Mouse (Mus musculus) frontal cortex, postnatal 36 days (tissue): Measurements from ENCODE around the gene Ldb1.

Experiments
- DNase-seq, 2 experiments: peaks; one replicate each; pipeline ENCODE4 v3.0.0; 2022; ENCODE audit warnings: low spot score in 2 of 2

Gene Ldb1

DNA sequence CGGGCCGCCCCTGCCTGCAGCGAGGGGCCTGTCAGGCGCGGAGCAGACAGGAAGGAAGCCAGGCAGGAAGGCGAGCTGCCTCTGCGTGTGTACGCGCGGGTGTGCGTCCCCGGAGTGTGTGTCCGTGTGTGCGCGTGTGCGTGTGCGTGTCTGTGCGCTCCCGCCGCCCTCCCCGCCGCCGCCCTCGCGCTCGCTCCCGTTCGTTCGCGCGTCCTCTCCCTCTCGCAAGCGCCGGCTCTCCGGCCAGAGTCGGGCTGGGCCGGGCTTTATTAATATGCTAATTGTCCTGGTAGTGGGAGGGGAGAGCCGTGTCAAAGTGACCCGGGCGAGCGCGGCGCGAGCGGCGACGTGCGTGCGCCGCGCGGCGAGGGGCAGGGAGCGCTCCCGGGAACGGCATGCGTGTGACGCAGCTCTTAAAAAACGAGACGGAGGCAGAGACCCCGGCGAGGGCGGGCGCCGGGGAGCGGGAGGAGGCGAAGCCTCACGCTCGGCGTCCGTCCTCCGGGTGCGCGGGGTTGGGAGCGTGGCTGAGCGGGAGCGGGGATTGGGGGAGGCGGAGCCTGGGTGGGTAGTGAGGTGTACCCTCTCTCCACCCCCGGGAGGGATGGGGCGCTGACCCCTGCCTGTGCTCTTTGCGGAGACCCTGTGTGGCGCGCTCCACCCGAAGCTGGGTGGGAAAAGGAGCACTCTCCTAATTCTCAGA lies at the start of gene Ldb1:
Ldb1 (minus strand) TSS at position 222 of the 703 bp plus-strand sequence.
- peak; percentile 81 to 84 for DNase-seq

DNA sequence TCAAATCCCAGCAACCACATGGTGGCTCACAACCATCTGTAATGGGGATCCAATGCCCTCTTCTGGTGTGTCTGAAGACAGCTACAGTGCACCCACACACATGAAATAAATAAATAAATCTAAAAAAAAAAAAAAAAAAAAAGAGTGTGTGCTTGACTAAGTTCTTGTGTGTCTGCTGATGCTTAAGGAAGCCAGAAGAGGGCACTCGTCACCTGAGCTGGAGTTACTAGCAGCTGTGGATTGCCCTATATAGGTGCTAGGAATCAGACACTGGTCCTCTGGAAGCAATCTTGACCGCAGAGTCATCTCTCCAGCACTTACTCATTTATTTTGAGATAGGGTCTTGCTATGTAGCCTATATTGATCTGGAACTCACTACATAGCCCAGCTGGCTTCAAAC lies 49.1 kb upstream of the Ldb1 start:
- no peak for DNase-seq

DNA sequence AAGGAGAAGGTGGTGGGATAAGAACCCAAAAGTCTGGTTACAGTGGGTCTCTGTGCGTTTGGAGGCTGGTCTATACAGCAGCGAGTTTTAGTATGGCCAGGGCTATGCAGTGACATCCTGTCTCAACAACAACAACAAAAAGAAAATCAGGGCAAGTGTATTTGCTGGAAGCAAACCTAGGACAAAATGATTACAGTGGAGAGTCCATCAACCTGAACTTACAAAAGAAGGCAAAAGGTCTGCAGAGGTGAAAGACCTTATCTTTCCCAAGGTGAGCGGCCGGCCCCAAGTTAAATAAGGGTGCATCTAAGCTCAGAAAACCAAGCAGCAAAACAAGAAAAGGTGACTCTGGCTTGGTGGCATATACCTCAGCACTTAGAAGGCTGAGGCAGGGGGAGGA lies 46.6 kb upstream of the Ldb1 start:
- DNase-seq, result no peak

DNA sequence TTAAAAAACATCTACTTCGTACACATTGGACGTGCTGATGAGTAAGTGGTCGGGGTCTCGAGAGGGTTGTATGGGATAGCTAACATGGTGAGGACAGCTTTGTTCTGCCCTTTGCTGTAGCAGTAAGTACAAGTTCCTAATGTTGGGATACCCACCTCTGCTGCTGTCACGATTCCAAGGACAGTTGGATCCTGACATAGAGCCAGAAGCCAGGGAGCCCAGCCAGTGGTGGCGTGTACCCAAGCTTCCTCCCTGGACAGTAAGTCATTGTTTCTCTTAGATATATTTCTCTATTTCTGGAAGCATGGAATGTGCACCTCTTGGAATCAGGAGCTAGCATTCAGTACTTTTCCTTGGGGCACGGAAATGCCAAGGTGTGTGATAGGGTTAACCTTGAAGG lies 42.9 kb upstream of the Ldb1 start:
- no peak for DNase-seq

DNA sequence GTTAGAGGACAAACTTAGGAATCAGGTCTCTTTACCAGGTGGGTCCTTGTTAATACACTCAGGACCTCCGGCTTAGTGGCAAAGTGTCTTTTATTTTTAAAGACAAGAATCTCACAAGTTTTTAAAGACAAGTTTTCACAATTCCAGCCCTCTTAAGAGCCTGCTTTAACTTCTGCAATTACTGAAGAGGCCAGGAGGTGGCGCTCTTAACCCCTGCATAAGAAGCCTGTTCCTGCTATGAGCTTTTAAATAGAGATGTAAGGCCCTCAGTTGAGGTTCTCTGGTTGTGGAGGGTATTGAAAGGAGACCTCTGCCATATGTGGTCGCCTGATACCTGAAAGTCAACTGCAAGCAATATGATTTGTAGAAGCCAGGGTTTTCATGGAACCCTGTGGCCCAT lies 41.3 kb upstream of the Ldb1 start:
- DNase-seq, result peak; percentile 53 to 71

DNA sequence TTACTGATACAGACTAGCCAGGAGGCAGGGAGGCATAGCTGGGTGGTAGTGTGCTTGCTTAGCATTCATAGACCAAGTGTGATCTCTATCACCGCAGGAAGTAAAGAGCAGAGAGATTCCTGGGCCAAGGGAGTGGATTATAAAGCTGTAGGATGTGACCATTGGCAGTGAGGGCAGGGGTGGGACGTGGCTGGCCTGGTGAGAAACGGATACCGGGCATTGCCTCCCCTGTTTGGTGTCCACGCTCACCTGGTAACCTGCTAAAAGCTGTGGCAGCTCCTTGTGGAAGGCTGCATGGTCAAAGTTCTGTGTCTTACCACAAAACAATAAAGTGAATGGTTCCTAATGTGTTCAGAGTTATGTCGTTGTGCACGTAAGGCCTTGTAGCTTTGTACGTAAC lies 40.2 kb upstream of the Ldb1 start:
- DNase-seq, result no peak

DNA sequence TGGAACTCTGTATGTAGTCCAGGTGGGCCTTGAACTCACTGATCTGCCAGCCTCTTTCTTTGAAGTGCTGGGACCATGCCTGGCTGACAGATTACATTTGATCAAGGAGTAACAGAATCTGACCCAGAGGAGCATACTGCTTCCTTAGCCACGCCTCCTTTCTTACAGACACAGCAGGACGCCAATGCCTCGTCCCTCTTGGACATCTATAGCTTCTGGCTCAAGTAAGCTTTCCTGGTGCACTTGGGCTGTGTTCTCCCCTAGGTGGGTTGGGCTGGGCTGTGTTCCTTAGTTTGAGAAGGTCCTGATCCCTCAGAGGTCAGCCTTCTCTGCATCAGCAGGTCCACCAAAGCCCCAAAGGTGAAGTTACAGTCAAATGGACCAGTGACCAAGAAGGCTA lies 33.5 kb upstream of the Ldb1 start:
- no peak for DNase-seq

DNA sequence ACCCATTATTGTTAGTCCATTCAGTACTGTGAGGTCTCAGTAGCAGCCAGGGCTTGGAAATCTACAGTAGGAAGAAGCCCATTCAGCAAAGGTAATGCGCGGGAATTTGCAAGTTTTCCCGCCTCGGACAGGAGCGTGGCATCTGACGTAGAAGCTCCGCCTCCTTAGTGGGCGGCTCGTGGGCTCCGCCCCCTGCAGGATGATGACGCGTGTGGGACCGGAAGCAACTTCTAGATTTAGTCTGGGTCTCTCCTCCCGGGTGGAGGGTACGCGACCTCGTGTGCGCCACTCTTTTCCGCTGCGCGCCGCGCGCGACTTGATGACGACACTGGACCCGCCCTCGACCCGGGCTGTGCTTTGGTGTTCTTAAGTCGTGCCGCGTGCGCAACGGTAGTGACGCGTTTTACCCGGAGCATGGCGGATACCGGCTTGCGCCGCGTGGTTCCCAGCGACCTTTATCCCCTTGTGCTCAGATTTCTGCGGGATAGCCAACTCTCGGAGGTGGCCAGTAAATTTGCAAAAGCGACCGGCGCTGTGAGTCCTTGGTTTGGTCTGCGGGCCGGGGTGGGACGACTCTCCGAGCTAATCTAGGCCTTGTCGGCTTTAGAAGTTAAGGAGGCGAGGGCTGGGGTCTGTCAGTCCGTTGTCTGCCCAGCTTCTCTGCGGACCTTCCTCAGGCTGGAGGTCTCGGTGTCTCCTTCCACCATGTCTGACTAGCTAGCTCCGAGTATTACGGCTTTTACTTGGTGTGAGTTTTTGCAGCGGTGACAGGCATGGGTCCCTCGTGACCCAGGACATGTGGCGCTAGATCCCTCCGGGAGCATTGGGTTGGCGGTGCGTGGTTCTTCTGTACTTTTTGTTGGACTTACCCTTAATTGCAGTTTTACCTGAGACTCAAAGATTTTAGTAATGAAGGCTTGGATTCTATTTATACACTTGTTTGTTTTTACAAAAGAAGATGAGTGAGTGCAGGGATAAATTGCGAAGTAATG lies 30.9 kb upstream of the Ldb1 start, which contains the start of gene Nolc1:
Nolc1 (plus strand) TSS at position 248 of the 992 bp plus-strand sequence.
- DNase-seq, result peak; percentile 100

DNA sequence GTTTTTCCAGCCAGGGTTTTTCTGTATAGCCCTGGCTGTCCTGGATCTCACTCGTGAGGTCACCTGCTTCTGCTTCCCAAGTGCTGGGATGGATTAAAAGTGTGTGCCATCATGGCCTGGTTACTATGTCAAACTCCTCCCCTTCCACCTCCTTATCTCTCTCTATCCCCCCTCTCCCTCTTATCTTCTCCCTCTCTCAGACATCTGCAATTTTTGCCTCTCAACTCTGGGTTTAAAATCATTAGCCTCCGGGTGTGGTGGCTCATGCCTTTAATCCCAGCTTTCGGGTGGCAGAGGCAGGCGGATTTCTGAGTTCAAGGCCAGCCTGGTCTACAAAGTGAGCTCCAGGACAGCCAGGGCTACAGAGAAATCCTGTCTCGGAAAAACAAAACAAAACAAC lies 29.3 kb upstream of the Ldb1 start:
- no peak for DNase-seq

DNA sequence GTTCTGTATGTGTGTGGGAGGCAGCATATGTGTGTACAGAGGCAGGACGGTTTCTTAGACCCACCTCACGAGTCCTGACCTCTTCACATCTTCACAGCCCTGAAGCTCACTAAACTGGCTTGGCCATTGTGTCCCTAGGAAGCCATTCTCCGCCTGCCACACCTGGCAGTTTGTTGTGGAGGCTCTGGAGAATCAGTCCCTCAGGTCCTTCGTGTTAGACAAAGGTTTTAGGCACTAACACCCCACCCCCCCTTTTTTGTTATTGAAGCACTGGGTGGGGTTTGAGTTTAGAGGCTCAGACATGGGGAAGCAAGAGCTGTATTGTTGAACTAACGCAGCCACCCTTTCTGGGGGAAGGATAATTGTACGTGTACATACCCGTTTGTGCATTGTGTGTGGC lies 28.3 kb upstream of the Ldb1 start:
- no peak for DNase-seq

DNA sequence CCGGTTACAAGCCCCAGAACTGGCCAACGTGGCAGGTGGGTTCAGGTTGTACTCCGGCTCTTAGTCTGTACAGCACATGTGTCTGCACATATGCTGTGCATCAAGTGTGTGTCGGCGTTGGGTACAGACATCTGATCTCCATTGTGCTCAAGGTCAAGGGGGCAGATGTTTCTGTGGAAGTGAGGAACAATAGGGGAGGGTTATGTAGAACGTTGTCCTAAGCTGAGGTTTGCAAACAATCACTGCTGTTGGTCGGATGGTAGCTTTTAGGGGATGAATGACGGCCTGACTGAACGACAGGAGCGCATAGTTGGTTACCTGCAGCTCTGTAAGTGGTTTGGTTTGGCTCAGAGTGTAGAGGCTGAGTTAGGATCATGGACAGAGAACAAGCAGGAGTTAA lies 23.0 kb upstream of the Ldb1 start:
- DNase-seq, result no peak

DNA sequence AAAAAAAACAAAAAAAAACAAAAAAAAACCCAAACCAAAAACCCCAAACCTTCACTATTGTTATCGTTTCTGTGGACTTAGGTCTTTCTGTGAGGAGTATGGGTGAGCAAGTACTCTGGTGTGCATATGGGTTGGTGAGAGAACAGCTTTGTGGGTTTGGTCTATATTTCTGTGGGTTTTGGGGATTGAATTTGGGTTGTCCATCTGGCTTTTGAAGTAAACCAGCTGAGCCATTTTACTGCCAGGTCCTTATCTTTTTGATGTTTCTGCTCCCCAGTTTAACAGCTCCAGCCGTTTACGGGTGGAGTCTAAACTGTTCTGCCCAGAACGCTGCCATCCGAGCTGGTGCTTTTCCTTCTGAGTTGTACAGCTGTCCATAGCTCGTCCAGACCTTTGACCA lies 15.8 kb upstream of the Ldb1 start:
- no peak for DNase-seq

DNA sequence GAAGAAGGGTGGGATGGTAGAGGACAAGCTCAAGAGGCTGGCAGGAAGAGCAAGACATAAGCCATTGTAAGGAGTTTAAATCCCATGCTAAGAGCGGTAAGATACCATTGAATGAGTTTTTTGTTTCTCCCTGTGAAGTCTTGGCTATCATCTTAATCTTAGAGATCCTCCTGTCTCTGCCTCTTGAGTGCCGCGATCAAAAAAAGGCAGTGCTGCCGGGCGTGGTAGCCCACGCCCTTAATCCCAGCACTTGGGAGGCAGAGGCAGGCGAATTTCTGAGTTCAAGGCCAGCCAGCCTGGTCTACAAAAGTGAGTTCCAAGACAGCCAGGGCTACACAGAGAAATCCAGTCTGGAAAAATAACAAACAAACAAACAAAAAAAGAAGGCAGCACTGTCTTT lies 13.5 kb upstream of the Ldb1 start:
- DNase-seq, result no peak

DNA sequence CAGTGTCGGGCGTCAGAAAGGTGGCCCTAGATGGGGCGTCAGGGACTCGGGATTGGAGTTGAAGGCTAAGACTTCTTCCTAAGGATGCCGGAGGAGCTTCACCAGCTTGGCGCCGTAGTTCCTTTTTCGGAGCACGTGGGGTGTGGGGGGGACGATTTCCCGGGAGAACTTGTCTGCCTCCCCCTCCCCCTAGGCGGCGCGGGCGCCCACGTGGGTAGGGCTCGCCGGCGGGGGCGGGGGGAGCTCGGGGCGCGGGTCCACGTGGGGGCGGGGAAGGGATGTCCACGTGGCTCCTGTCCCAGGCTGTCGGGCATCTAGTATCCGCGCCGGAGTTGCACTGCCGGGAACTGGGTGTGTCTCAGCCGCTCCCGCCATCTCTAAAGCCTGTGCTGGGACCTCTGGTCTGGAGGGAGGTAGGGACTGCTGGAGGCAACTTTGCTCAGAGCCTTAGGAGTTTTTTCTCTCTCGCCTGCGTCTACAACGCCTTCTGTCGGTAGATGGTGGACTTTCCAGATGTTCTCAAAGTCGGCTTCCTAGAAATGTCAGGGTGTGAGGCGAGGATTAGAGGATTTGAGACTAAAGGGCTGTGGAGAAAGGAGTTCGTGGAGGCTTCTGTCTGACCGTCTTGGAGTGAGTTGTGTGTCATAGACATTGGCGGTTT lies 12.1 kb upstream of the Ldb1 start:
- DNase-seq, result peak; percentile 72

DNA sequence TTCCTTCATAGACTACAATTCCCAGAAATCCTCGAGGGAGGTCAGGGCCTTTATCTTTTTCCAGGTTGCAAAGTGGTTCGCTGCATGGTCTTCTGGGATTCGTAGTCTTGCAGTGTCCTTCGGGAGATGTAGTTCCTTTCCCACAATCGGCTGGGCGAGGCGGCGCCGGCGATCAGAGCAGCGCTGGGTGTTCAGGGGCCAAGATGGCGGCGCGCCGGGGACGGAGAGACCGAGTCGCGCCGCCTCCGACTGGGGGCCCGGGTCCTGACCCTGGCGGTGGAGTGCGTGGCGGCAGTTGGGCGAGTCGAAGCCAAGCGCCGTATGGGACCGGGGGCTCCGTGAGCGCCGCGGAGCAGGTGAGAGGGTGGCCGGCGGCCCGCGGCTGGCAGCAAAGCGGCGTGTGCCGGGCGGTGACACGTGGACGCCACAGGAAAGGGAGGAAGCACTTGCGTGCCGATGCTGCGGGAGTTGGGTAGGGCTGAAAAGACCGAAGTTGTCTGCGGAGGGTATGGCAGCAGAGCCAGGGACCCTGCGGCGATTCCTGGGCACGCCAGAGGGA lies 11.5 kb upstream of the Ldb1 start:
- peak; percentile 90 to 96 for DNase-seq

DNA sequence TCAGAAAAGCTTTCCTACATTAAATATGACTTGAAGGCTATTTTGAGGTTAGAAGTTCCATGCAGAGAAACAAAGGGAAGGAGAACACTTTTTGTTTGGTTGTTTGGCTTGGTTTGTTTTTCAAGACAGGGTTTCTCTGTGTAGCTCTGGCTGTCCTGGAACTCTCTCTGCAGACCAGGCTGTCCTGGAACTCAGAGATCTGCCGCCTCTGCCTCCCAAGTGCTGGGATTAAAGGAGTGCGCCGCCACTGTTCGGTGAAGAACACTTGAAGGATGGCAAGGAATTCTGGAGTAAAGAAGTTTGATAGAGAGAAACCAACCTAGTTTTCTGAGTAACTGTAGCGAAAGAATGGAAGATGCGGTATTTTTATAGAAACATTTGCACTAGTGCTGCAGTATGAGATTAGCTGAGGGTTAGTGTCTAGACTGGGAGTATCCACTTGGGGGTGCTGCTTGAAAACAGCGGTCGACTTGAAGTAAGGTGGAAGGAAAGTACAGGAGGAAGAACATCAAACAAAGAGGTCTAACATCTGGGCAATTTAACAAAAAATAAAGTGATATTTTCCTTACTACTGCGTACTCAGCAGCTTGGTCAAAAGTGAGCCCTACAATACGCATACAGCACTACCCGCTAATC lies 10.9 kb upstream of the Ldb1 start:
- DNase-seq, result no peak

DNA sequence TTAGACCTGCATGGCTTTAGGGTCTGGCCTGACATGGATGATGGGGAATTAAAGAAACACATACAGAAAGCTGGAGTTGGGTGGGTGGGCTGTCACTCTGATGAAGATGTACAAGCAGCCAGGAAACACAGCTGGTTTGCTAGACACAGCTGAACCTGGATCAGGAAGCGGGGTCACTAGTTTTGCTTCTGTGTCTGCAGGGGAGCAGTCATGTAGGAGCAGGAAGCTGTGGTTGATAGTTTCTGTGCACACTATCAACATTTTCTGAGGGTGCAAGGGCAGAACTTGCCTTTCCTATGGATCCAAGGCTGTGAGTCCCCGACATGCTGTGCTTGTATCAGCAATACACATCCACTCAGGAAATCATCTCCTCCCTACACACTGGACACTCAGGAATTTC lies 5.4 kb upstream of the Ldb1 start:
- DNase-seq, result no peak

DNA sequence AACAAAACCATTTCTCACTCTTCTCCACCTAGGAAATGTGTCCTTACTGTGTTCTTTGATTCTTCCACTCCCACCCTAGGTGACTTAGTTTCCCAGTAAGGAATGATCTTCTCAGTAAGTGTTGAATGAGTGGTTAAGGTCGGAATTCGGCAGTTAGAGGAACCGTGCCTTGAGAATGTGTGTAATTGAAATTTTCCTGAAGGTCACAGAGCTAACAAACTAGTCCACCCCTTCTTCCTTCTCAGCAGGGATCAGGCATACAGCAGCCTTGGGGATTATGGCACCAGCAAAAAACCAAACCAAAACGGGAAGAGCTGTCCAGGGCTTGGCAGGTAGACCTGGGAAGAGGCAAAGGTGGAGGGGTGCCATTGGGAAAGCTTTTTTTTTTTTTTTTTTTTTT lies 4.1 kb upstream of the Ldb1 start:
- no peak for DNase-seq

DNA sequence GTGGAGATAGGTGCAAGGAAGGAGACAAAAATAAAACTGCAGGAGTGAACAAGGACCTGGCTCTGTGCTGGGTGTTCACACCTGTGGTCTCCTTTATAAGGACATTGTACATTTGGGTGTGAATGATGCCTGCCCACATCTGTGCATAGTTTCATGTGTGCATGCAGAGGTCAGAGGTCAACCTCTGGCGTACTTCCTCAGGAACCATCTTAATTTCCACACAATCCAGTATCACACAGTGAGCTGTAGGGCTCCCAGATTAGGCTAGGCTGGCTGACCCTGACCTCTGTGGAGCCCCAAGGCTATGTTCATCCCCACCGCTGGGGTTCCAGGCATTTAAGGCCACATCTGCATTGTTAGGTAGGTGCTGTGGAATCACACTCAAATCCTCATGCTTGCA lies 2.4 kb upstream of the Ldb1 start:
- no peak for DNase-seq

DNA sequence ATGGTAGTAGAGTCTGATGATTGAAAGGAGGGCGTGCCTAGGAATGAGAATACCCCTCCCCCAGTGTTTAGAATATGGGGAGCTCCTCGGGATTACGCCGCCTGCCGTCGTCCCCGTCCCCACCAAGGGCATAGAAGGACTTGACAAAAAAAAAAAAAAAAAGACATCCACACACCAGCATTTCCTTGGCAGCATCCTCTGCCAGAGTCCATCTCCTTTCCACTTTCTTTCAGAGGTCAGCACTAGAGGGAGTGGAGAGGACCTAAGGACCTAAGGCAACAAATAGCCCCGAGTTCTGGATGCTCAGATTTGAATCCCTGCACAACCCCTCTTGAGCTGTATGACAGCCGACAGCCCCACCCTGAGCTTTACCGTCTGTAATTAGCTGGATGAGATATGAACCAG lies 1.6 kb upstream of the Ldb1 start:
- DNase-seq, result no peak

DNA sequence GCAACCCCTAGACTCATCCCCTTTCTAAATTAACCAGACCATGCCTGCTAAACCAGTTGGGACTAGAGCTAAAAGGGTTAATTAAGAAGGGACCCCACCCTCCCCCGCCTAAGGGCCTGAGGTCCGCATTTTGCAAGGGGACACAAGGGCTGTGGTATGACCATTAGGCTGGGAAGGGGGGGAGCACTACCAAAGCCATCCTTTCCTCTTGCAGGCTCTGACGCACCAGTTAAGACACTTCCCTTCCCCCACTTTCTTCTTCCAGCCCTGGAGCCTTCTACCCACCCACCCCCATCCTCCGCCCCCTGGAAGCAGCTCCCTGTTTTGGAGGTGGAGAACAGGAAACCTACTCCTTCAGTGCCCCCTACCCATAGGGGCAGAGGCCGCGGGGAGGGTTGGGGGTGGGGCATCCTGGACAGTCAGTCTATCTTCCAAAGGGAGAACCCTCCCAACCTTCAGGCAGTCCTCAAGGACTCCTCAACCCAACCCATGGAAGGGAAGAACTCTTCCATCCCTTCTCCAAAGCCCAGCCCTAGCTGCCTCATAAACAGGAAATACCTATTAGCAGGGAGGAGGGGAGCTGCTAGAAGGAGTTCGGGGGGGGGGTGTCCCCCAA lies 790 bp upstream of the Ldb1 start:
- DNase-seq, result peak in 1 of 2 experiments; percentile 57
